Mouse (Mus musculus) midbrain, embryonic 12.5 days (tissue): ENCODE measurements around the gene Ep400. TPM values are rescaled to one million over a fixed set of nuclear protein-coding genes. Genes with fewer than 3 reads are reported as not detected.

Experiments used
- ATAC-seq: fragments of 200-750 bp; cut with Nextera tagmentation; 2 replicates; pipeline ENCODE4 v1.8.0; 2017; ENCODE audit warnings: low read depth, moderate TSS enrichment, moderate library complexity; ENCODE audit not compliant: low FRiP score
- H3K27ac ChIP-seq: fragments of 300-500 bp; sonication (generic); replicated peaks from 2 replicates; pipeline ENCODE4 v1.5.1; 2016; ENCODE audit warnings: mild to moderate bottlenecking
- H3K27me3 ChIP-seq: fragments of 300-500 bp; sonication (generic); 2 replicates; pipeline ENCODE4 v1.6.1; 2016; ENCODE audit warnings: mild to moderate bottlenecking
- H3K36me3 ChIP-seq: fragments of 300-500 bp; sonication (generic); 2 replicates; pipeline ENCODE4 v1.6.1; 2016
- H3K4me1 ChIP-seq: fragments of 300-500 bp; sonication (generic); 2 replicates; pipeline ENCODE4 v1.6.1; 2016
- H3K4me2 ChIP-seq: fragments of 300-500 bp; sonication (generic); replicated peaks from 2 replicates; pipeline ENCODE4 v1.6.1; 2016; ENCODE audit warnings: mild to moderate bottlenecking, moderate library complexity
- H3K4me3 ChIP-seq: fragments of 300-500 bp; sonication (generic); 2 replicates; pipeline ENCODE4 v1.5.1; 2016; ENCODE audit warnings: mild to moderate bottlenecking
- H3K9ac ChIP-seq: fragments of 300-500 bp; sonication (generic); replicated peaks from 2 replicates; pipeline ENCODE4 v1.6.1; 2016; ENCODE audit warnings: mild to moderate bottlenecking, moderate library complexity
- H3K9me3 ChIP-seq: fragments of 300-500 bp; sonication (generic); 2 replicates; pipeline ENCODE4 v1.6.1; 2016; ENCODE audit warnings: mild to moderate bottlenecking
- WGBS: fragments of 180-500 bp; shearing (Covaris S2); methylation state at CpG from one replicate; pipeline ENCODE4 v1.1.7; 2016; 5-methylcytosine and 5-hydroxymethylcytosine counted together
- polyA plus RNA-seq: library from polyadenylated mRNA; unstranded; fragments of >200 nt; fragmentation: Nextera tagmentation; extraction: Ambion mirVana; gene quantifications from 2 replicates; pipeline ENCODE4 v1.2.1, GENCODE M21; 2016

Gene Ep400
- polyA plus RNA-seq, 1 experiment from 2014 or later = 61.7 TPM

DNA sequence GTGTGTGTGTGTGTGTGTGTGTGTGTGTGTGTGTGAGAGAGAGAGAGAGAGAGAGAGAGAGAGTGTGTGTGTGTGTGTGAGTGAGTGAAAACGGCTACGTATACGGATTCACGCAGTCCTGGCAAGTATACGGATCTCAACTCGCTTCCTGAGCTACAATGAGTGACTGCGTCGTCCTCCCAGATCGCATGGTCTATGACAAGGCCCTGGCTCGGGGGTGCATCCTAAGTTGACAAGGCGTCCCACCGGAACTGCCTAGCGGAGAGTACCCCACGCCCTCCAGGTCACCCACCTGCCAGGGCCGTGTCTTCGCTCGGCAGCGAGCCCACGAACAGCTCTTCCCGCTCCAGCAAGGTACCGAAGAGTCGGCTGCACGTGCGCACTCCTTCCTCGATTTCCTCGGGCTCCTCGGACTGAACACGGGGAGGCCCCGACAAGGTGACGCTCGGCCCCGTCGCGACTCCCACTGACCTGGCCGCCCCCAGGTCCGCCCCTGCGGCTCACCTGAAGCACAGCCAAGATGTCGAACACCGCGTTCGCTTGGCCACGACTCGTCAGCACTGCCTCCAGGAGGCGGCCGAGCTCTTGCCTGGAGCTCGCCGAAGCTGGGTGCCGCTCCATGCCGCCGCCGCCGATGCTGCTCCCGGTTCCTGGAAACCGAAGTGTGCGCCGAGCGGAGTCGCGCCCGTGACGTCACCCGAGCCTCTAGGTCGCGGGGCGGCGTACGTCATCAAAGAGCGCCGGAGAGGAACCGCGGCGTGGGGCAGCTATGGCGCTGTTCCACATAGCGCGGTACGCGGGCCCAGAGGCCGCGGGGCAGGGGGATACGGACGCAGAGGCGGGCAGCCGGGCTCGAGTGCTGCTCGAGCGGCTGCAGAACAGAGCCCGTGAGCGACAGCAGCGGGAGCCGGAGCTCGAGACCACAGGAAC lies 117.5 kb downstream of the Ep400 start, which contains the start of the genes Noc4l and Ddx51:
Gene Noc4l (minus strand): TSS at position 699 of the 930 bp plus-strand sequence.
Gene Ddx51 (plus strand): TSS at position 733 of the 930 bp plus-strand sequence.
- H3K27me3 ChIP-seq = no peaks in the 10 kb centered on the region
- peak within 1 kb of the TSS; percentile 68 for H3K9ac ChIP-seq
- peak within 1 kb of the TSS; percentile 77 for H3K4me3 ChIP-seq
- H3K27ac ChIP-seq = no peak within 1 kb of the TSS; the same call in 1 of the 2 replicates
- peaks cover 67% of the 10 kb centered on the region for H3K36me3 ChIP-seq
- peak; percentile 88 for ATAC-seq
- H3K4me1 ChIP-seq = peaks cover 18% of the 10 kb centered on the region
- WGBS = 1% methylated on average over 91 of the region's 91 CpGs
- H3K9me3 ChIP-seq = no peaks in the 10 kb centered on the region
- H3K4me2 ChIP-seq = peak within 1 kb of the TSS; percentile 97

DNA sequence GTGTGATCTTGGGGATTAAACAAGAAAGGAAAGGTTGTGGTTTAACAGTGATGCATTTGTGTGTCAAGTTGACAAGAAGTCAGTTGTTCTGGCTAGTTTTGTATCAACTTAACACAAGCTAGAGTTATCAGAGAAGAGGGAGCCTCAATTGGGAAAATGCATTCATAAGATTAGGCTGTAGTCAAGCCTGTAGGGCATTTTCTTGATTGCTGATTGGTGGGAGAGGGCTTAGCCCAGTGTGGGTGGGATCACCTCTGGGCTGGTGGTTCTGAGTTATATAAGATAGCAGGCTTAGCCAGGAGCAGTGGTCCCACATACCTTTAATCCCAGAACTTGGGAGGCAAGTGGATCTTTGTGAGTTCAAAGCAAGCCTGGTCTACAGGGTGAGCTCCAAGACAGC lies 124.1 kb downstream of the Ep400 start:
- no peak for ATAC-seq
- no peak overlapping the region for H3K4me3 ChIP-seq
- no peak overlapping the region for H3K4me2 ChIP-seq
- no peaks in the 10 kb centered on the region for H3K9me3 ChIP-seq
- no peaks in the 10 kb centered on the region for H3K4me1 ChIP-seq
- peaks cover 52% of the 10 kb centered on the region for H3K36me3 ChIP-seq
- no peak overlapping the region for H3K27ac ChIP-seq
- H3K9ac ChIP-seq = no peak overlapping the region
- no peaks in the 10 kb centered on the region for H3K27me3 ChIP-seq

DNA sequence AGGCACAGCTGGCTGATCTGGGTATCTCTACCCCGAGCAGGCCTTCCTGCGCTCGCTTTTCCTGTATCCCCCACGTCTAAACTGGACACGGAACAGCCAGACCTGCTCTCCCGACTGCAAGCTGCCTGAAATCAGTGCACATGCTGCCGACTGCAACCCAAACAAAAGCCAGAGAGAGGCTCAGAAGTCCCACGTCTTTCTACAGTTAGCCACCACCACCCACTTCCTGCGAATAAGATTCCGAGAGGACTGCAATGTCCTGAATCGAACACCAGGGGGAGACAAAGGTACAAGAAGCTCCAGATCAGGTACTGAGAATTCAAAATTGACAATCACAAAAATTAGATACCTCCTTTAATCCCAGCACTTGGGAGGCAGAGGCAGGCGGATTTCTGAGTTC lies 131.1 kb downstream of the Ep400 start:
- no peak overlapping the region for H3K9ac ChIP-seq
- no peak for ATAC-seq
- H3K4me1 ChIP-seq = no peaks in the 10 kb centered on the region
- no peak overlapping the region; the same call in 1 of the 2 replicates for H3K4me2 ChIP-seq
- no peaks in the 10 kb centered on the region for H3K36me3 ChIP-seq
- WGBS = 26% methylated on average over 12 of the region's 12 CpGs
- H3K27ac ChIP-seq = no peak overlapping the region
- no peaks in the 10 kb centered on the region for H3K9me3 ChIP-seq
- H3K27me3 ChIP-seq = peaks cover 7% of the 10 kb centered on the region; the same call in 1 of the 2 replicates
- no peak overlapping the region for H3K4me3 ChIP-seq

DNA sequence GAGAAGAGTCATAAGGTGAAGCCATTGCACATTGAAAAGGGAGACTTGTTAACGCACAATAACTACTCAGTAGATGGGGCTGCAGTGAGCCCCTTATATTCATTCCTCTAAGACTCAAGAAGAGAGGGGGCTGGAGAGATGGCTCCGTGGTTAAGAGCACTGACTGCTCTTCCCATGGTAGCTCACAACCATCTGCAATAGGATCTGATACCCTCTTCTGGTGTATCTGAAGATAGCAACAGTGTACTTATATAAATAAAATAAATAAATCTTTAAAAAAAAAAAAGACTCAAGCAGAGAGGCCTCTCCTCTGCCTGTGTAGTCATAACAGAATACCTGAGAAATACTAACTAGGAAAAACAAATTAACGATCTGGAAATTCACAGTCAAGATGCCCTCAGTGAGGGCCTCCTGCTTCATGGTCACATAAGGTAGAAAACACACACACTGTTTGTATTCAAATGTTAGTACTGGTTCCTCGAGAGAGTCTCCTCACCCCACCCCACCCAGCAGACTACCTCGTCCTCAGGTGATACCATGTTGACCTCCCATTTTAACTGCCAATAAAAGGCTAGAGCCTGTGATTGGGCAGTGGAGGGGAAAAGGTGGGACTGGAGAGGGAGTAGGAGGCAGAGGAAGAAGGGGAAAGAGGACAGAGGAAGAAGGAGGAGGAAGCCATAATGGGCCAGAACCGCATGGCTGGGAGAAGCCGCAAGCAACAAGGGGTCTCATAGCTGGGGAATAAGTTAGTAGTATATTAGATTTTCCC lies 132.0 kb downstream of the Ep400 start:
- H3K9ac ChIP-seq = no peak overlapping the region
- H3K27me3 ChIP-seq = peaks cover 7% of the 10 kb centered on the region; the same call in 1 of the 2 replicates
- H3K4me3 ChIP-seq = no peak overlapping the region
- WGBS = 82% methylated on average over 7 of the region's 7 CpGs
- no peak for ATAC-seq
- no peaks in the 10 kb centered on the region for H3K36me3 ChIP-seq
- H3K4me2 ChIP-seq = no peak overlapping the region
- H3K27ac ChIP-seq = no peak overlapping the region
- no peaks in the 10 kb centered on the region for H3K4me1 ChIP-seq
- no peaks in the 10 kb centered on the region for H3K9me3 ChIP-seq

DNA sequence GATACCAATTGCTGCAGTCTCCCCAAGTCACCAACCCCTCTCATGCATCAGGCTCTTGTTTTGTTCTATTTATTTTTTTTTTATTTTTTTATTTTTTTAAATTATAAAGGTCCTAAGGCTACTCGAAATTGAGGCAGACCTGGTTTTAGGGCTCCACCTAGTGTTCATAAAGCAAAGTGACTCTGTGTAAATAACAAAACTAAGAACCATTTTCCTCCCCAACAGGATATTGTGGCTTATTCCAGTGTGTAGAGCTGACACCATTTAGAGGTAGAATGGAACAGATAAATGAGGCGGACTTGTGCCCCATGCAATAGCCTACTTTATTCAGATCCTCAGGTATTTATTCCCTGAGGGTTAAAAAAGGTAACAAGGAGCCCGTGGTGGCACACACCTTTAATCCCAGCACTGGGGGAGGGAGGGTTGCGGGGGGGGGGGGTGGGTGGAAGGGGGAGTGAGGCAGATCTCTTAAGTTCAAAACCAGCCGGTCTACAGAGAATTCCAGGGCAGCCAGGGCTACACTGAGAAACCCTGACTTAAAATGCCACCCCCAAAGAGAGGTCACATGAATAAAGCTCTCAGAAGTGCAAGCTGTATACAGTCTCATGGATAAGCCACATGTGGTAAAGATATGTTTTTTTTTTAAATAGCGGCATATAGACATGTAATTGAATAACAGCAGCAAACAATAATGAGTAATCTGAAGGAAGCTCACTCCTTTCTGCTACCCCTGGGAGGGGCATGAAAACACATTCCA lies 134.4 kb downstream of the Ep400 start:
- Histone ChIP-seq H3K4me3 (no peak overlapping the region), H3K9ac (no peak overlapping the region), H3K4me2 (no peak overlapping the region), H3K27ac (no peak overlapping the region), H3K36me3 (no peaks in the 10 kb centered on the region), H3K9me3 (no peaks in the 10 kb centered on the region), H3K4me1 (no peaks in the 10 kb centered on the region), H3K27me3 (peaks cover 7% of the 10 kb centered on the region; the same call in 1 of the 2 replicates)
- 34% methylated on average over 6 of the region's 6 CpGs for WGBS
- no peak for ATAC-seq

DNA sequence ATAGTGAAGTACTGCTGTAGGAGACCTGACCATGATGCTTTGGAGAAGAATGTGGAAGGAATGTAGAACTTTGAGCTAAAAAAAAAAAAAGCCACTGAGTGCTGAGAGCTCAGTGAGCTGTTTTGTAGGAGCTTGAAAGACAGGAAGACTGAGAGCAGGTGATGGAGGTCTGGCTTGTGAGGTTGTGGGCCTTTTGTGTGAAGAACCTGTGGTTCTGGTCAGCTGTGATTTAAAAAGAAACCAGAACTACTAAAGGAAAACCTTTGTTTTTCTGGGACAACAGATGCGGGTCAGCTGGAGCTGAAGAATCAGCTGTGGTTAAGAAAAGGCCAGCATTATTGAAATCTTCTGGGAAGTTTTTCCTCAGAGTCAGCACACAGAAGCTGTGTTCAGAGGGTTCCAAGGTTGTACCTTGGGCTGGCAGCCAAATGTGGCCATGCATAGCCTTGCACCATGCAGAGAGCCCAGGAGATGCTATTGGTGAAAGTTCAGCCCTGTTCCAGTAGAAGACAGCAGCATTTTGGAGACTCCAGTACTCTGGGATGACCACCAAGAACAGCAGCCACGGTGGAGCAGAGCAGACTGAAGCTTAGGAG lies 140.9 kb downstream of the Ep400 start:
- H3K4me3 ChIP-seq = no peak overlapping the region
- peaks cover 4% of the 10 kb centered on the region; the same call in 1 of the 2 replicates for H3K27me3 ChIP-seq
- no peak for ATAC-seq
- WGBS = 74% methylated on average over 2 of the region's 2 CpGs
- no peaks in the 10 kb centered on the region for H3K36me3 ChIP-seq
- no peak overlapping the region for H3K27ac ChIP-seq
- H3K9me3 ChIP-seq = no peaks in the 10 kb centered on the region
- H3K4me2 ChIP-seq = no peak overlapping the region
- peaks cover 4% of the 10 kb centered on the region; the same call in 1 of the 2 replicates for H3K4me1 ChIP-seq
- no peak overlapping the region for H3K9ac ChIP-seq

DNA sequence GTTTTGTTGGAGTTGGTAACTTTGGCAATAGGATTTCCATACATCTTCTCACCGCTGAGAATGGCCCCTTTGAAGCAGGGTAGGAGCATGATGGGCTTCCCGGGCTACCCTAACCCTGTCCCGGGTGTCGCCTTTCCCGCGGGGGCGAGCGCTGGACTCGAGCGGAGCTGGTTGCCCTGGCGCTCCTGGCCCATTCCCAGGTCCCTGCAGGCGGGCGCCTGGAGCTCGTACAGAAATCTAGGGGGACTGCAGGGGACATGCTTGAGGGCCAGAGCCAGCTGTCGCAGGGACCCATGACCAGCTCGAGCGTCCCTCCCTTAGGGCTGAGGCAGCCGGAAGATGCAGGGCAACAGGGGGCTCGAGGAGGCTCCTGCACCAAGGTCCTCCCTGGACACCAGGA lies 142.4 kb downstream of the Ep400 start:
- Histone ChIP-seq H3K9me3 (no peaks in the 10 kb centered on the region), H3K36me3 (no peaks in the 10 kb centered on the region), H3K27ac (no peak overlapping the region), H3K4me3 (no peak overlapping the region), H3K9ac (no peak overlapping the region), H3K27me3 (peaks cover 4% of the 10 kb centered on the region; the same call in 1 of the 2 replicates), H3K4me2 (0 out of 2 replicates have a peak overlapping the region, but pooled peaks have one; percentile 11), H3K4me1 (peaks cover 4% of the 10 kb centered on the region; the same call in 1 of the 2 replicates)
- 23% methylated on average over 19 of the region's 19 CpGs for WGBS
- no peak for ATAC-seq

DNA sequence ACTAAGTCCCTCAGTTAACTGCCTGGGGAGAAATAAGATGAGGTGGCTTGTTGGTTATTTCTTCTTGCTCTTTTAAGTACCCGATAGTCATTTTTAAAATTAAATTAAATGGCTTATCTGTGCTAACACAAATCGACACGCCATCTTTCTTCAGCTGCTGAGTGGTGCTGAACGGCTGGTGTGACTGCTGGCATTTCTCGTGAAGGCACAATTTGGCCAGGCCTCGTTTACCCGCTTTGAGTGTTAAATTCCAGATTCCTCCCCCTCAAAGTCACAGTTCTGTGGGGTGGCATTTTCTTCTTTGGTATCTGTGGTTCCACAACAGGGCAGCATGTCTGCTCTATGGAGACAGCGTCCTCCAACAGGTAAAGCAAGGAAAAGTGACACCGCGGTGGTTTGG lies 143.2 kb downstream of the Ep400 start:
- Histone ChIP-seq H3K9me3 (no peaks in the 10 kb centered on the region), H3K36me3 (no peaks in the 10 kb centered on the region), H3K4me2 (no peak overlapping the region), H3K4me1 (peaks cover 4% of the 10 kb centered on the region; the same call in 1 of the 2 replicates), H3K4me3 (no peak overlapping the region), H3K27me3 (peaks cover 4% of the 10 kb centered on the region; the same call in 1 of the 2 replicates), H3K9ac (no peak overlapping the region), H3K27ac (no peak overlapping the region)
- ATAC-seq = no peak
- WGBS = 77% methylated on average over 10 of the region's 10 CpGs

DNA sequence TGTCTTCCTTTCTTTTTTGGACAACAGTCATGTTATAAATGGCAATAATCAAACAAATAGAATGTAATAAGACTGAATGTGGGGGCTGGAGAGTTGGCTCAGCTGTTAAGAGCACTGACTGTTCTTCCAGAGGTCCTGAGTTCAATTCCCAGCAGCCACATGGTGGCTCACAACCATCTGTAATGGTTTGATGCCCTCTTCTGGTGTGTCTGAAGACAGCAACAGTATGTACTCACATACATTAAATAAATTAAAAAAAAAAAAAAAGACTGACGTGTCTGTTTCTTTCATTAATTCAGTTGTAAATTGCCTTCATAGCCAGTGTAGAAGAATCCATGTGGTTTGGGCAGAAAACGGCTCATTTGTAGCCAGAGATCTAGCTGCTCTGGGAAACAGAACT lies 146.2 kb downstream of the Ep400 start:
- Histone ChIP-seq H3K27ac (no peak overlapping the region), H3K4me3 (no peak overlapping the region), H3K27me3 (peaks cover 4% of the 10 kb centered on the region; the same call in 1 of the 2 replicates), H3K36me3 (no peaks in the 10 kb centered on the region), H3K9me3 (no peaks in the 10 kb centered on the region), H3K4me1 (peaks cover 4% of the 10 kb centered on the region; the same call in 1 of the 2 replicates), H3K4me2 (no peak overlapping the region), H3K9ac (no peak overlapping the region)
- no peak for ATAC-seq
- 85% methylated on average over 2 of the region's 2 CpGs for WGBS

DNA sequence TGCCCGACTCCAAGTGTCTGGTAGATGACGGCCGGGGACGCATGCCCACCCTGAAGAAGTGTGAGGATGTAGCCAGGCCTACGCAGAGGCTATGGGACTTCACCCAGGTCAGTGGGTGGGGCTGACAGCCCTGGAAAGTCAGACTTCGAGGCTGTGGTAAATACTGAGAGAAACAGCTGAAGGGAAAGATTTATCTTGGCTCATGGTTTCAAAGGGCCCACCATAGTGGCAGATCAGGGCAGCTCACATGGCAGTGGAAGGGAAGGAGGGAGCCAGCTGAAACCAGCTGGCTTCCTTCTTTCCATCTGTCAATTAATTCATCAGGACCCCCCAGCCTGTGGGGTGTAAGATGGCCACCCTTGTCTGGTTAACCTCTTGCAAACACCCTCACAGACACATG lies 151.3 kb downstream of the Ep400 start:
- Histone ChIP-seq H3K9me3 (no peaks in the 10 kb centered on the region), H3K4me3 (no peak overlapping the region), H3K4me2 (no peak overlapping the region), H3K27ac (no peak overlapping the region), H3K9ac (no peak overlapping the region), H3K4me1 (no peaks in the 10 kb centered on the region), H3K36me3 (no peaks in the 10 kb centered on the region), H3K27me3 (no peaks in the 10 kb centered on the region)
- ATAC-seq = no peak
- WGBS = 90% methylated on average over 6 of the region's 6 CpGs
